Mouse (Mus musculus) layer of hippocampus, adult 18-20 months (tissue): ENCODE results near the gene Adgrf1. TPM values are rescaled to one million over a fixed set of nuclear protein-coding genes. Genes with fewer than 3 reads are reported as not detected.

Experiments used
- DNase-seq, 2 experiments: peaks; one replicate each; pipeline ENCODE4 v3.0.0; 2022; ENCODE audit warnings: low spot score in 2 of 2
- total RNA-seq, 2 experiments: library from RNA; stranded (reverse); gene quantifications; 2 replicates each; pipeline ENCODE4 v1.2.3; 2021

Gene Adgrf1
- total RNA-seq, 2 experiments from 2014 or later, result not detected

DNA sequence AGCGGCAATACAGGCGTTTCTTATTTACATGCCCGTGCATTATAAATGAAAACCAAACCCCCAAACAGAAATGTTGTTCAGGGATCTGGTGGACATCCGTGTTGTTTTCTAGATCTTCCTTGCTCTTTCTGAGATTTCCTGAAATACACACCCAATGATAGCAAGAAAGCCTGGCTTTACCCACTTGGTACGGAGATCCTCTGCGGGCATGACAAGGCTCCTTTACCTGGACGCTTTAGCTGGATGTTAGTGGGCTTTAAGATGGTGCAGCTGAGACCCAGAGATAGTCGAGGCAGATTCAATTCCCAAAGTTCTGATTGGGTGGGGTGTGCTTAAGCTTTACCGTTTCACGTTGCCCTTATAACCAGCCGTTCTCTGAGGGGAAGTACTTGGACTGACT is 90.9 kb downstream of the Adgrf1 start:
- no peak for DNase-seq

DNA sequence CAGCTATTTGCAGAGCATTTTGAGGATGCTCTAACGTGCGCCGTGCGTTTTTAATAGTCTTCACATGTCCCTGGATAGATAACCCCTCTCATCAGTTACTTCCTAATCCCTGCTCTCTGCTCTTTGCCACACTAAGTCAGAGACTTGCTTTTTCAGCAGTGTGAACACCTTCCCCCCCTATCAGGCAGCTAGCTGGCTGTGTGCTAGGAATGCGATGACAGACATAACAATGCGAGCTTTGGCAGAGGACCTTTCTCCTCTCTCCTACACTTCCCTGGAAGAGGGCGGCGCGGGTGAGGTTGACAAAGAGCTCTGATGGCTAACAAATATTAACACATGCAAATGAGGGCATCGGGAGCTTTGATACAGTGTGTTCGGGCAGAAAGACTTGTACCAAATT is 92.2 kb downstream of the Adgrf1 start:
- DNase-seq, result no peak

DNA sequence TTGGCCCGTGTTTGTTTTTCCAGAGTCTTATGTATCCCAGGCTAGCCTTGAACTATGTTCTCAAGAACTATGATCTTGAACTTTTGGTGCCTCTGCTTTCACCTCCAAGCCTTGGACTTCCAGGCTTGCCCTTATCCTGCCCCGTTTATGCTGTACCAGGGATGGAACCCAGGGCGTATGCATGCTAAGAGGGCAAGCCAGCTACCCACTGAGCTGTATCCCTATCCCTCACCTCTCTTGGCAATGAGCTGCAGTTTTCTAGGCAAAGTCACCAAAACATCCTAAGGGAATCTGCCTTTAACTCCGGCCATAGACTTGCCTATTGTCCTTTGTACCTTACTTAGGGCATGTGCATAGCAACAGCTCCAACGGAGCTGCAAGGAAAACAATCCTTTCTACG is 92.8 kb downstream of the Adgrf1 start:
- DNase-seq, result no peak

DNA sequence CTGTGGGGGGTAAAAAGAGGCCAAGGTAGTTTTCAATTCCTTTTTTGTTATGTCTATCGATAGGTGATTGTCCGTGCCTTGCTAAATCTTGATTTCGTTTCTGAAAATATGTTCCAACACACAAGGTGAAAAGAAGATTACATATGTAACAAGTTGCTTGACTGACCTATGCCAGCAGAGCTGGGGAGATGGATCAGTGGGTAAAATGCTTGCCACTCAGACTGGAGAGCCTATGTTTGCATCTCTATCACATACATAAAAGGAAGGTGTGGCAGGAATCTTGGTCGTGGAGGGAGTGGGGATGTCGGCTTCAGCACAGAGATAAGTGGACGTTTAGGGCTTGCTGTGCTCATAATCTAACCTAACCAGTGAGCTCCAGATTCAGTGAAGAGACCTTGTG is 93.8 kb downstream of the Adgrf1 start:
- no peak for DNase-seq

DNA sequence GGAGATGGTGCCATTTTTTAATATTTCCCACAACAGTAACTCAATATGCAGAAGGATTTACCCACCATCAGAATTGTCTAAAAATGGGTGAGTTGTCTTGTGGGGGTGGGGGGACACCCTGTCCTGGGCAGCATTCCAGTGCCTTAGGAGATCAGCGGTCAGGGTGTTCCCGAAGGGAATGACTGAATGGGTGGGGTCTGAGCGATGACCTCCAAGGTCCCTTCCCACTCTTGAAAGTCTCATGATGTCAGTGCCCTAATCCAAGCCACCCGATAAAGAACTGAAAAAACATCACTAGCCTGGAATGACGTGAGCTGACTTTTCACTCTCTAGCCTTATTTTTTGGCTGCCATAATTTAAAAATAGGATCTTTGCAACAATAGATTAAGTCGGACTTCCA is 95.2 kb downstream of the Adgrf1 start:
- no peak for DNase-seq

DNA sequence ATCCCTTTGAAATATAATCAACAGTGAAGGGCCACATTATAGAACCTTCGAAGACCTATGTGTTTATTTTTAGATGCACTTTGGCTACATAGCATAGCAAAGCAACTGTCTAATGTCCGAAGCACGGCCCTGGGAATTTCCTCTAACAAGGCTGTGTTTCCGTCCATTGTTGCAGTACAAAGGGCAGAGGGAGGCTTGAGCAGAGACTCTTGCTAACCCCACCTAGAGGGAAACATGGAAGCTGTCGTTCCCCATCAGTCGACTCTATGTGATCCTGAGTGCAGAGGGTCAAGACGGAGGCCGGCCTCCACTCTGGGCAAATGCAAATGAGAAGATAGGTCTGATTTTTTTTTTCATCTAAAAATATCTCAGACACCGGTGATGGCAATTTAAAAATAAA is 96.4 kb downstream of the Adgrf1 start:
- no peak for DNase-seq

DNA sequence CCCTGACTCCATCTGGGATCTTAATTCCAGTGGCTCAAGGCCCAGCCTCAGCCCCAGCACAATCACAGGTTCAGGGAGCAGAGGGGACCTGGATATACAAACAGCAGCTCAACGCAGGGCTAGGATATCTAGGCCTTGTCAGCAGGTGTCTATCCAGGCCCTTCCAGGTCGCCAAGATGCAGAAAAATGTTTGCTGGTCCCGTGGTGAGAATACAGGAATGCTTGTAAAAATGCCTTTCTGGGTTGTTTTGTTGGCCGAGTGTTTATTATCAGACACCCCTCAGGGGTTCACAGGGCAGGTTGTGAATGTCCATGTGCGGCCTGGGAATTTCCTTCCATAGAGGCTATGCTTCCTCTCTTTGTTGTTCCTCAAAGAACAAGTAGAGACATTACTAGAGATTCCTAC is 98.0 kb downstream of the Adgrf1 start:
- DNase-seq, result no peak

DNA sequence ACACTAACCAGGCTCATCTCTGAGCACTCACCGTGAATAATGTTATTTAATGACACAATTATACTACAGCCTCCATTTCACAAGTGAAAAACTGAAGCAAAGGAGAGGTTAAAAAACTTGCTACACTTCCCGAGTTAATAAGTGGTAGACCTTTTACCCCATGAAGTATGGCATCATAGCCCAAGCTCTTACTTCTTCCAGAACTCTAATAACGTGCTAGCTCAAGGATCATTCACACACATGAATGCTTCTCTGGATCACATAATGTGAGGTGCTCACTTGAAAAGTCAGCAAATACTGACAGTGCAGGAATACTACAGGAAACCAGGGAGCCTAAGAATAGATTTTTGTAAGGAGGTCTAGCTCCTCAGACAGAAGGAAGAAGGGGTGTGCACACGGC is 102.5 kb downstream of the Adgrf1 start:
- DNase-seq, result no peak

DNA sequence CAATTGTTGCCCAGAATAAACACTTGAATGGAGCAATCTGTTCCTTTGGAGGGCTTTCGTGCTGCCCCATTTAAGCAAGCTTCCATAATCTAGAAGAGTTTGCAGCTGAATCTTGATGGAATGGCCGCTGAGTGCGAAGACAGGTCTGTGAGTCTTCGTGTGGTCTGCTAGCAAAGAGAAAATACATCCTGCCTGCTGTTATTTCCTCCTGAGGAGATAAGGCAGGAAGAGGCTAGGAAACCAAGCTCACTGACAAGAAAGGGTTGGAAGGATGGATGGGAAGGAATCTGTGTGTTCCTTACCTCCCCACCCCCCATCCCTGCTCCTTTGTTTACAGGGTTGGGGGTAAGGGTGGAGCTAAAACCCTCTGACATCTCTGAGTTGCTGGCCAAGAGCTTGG is 103.9 kb downstream of the Adgrf1 start:
- DNase-seq, result no peak

Other genes with a start within 250 kb of the Adgrf1 start
- 10 to 100 TPM; 28.4 to 28.7 TPM for gene Adgrf5, start 90.1 kb downstream of the Adgrf1 start, total RNA-seq
- not detected for gene Mep1a, start 232.5 kb downstream of the Adgrf1 start, total RNA-seq